Mouse (Mus musculus) frontal cortex, postnatal 36 days (tissue): ENCODE results near the gene Nanos1.

Experiments used
- DNase-seq, 2 experiments: peaks; one replicate each; pipeline ENCODE4 v3.0.0; 2022; ENCODE audit warnings: low spot score in 2 of 2

Gene Nanos1

GRCm38 (mm10) chr19:60755438-60756191, at the start of gene Nanos1:
Gene Nanos1, plus strand, starts transcription at chr19:60755987.
- DNase-seq: peak; percentile 88 to 89

GRCm38 (mm10) chr19:60709193-60709900, 46.4 kb upstream of the Nanos1 start:
- DNase-seq: no peak

GRCm38 (mm10) chr19:60710196-60710595, 45.6 kb upstream of the Nanos1 start:
- no peak for DNase-seq

GRCm38 (mm10) chr19:60712577-60712976, 43.2 kb upstream of the Nanos1 start:
- DNase-seq: no peak

GRCm38 (mm10) chr19:60716381-60716780, 39.4 kb upstream of the Nanos1 start:
- no peak for DNase-seq

GRCm38 (mm10) chr19:60730281-60730852, 25.4 kb upstream of the Nanos1 start:
- DNase-seq: no peak

- no peak for DNase-seq
These were observed 24.5 kb upstream of the Nanos1 start for GRCm38 (mm10) chr19:60731299-60731698.

GRCm38 (mm10) chr19:60731966-60732365, 23.8 kb upstream of the Nanos1 start:
- no peak for DNase-seq

GRCm38 (mm10) chr19:60740560-60740959, 15.2 kb upstream of the Nanos1 start:
- DNase-seq: no peak

- DNase-seq: no peak
These were observed 11.8 kb upstream of the Nanos1 start for GRCm38 (mm10) chr19:60743767-60744547.

- DNase-seq: no peak
These were observed 8.0 kb upstream of the Nanos1 start for GRCm38 (mm10) chr19:60747801-60748200.

- peak; percentile 62 to 67 for DNase-seq
These were observed 658 bp downstream of the Nanos1 start for GRCm38 (mm10) chr19:60756192-60757098.

GRCm38 (mm10) chr19:60757099-60757785, 1.5 kb downstream of the Nanos1 start:
- no peak for DNase-seq

GRCm38 (mm10) chr19:60758896-60759835, 3.4 kb downstream of the Nanos1 start:
- DNase-seq: no peak

GRCm38 (mm10) chr19:60773366-60773765, 17.6 kb downstream of the Nanos1 start:
- no peak for DNase-seq

GRCm38 (mm10) chr19:60782034-60782433, 26.2 kb downstream of the Nanos1 start:
- no peak for DNase-seq

- no peak for DNase-seq
These were observed 28.9 kb downstream of the Nanos1 start for GRCm38 (mm10) chr19:60784712-60785111.

GRCm38 (mm10) chr19:60787465-60788150, 31.8 kb downstream of the Nanos1 start:
- DNase-seq: no peak
